Comparison of ENCODE assay signal across 18 mouse cellular contexts in genomic region chr16:26196345-26196744, GRCm38 (mm10).
DNase-seq lines count a peak whose midpoint lies in the region; ATAC-seq and TF ChIP-seq lines count a peak whose summit lies in the region.
"Had no signal": no experiment of that assay in that cellular context is flagged by ENCODE, and none has a peak within 500 bp of the region (broad histone marks: within the 10 kb centered on the region; RNA-seq: fewer than 3 reads in every experiment).

No protein-coding gene starts in this region.

- no peaks in the 10 kb centered on the region for H3K9me3 ChIP-seq in heart, embryonic 15.5 days (replicated peaks)
- no peaks in the 10 kb centered on the region for H3K9me3 ChIP-seq in lung, embryonic 14.5 days (ENCODE audit: low read depth, low read length)
- H3K9me3 ChIP-seq in embryonic facial prominence, embryonic 15.5 days (replicated peaks), result no peaks in the 10 kb centered on the region
- H3K9me3 ChIP-seq in liver, embryonic 12.5 days (replicated peaks), result no peaks in the 10 kb centered on the region
- H3K9me3 ChIP-seq: limb, embryonic 12.5 days; neural tube, embryonic 12.5 days; stomach, embryonic 15.5 days had no signal

- DNase-seq in cerebellum, postnatal 10 days, result peak; percentile 51 to 62
- DNase-seq in heart, adult 8-10 months (ENCODE audit: low spot score), result no peak
- peak; percentile 83 for DNase-seq in lung, embryonic 14.5 days
- DNase-seq in lung, postnatal 14 days, result no peak
- DNase-seq: cerebellum, adult 2 months; layer of hippocampus, postnatal 36 days; right cerebral cortex, postnatal 4 days; thymus, postnatal 36 days had no signal

- H3K4me1 ChIP-seq in heart, embryonic 15.5 days (replicated peaks), result 0 out of 2 replicates have a peak, but pooled peaks cover 4% of the 10 kb centered on the region
- no peaks in the 10 kb centered on the region for H3K4me1 ChIP-seq in lung, embryonic 14.5 days (ENCODE audit: insufficient read depth)
- H3K4me1 ChIP-seq in embryonic facial prominence, embryonic 15.5 days, result peaks cover 4% of the 10 kb centered on the region; the same call in 1 of the 2 replicates
- no peaks in the 10 kb centered on the region for H3K4me1 ChIP-seq in liver, embryonic 12.5 days
- H3K4me1 ChIP-seq: limb, embryonic 12.5 days; neural tube, embryonic 12.5 days; stomach, embryonic 15.5 days had no signal

- no peak overlapping the region for H3K9ac ChIP-seq in heart, embryonic 15.5 days
- H3K9ac ChIP-seq in lung, embryonic 14.5 days, result no peak overlapping the region
- H3K9ac ChIP-seq in embryonic facial prominence, embryonic 15.5 days, result no peak overlapping the region
- no peak overlapping the region for H3K9ac ChIP-seq in liver, embryonic 12.5 days
- H3K9ac ChIP-seq: limb, embryonic 12.5 days; neural tube, embryonic 12.5 days; stomach, embryonic 15.5 days had no signal

- H3K36me3 ChIP-seq in heart, embryonic 15.5 days, result no peaks in the 10 kb centered on the region
- no peaks in the 10 kb centered on the region for H3K36me3 ChIP-seq in lung, embryonic 14.5 days (ENCODE audit: insufficient read depth)
- no peaks in the 10 kb centered on the region for H3K36me3 ChIP-seq in embryonic facial prominence, embryonic 15.5 days
- H3K36me3 ChIP-seq in liver, embryonic 12.5 days, result no peaks in the 10 kb centered on the region
- H3K36me3 ChIP-seq: limb, embryonic 12.5 days; neural tube, embryonic 12.5 days; stomach, embryonic 15.5 days had no signal

- H3K4me2 ChIP-seq in heart, embryonic 15.5 days, result no peak overlapping the region
- no peak overlapping the region for H3K4me2 ChIP-seq in lung, embryonic 14.5 days
- H3K4me2 ChIP-seq in embryonic facial prominence, embryonic 15.5 days (replicated peaks), result no peak overlapping the region
- no peak overlapping the region for H3K4me2 ChIP-seq in liver, embryonic 12.5 days
- H3K4me2 ChIP-seq: limb, embryonic 12.5 days; neural tube, embryonic 12.5 days; stomach, embryonic 15.5 days had no signal

- TF ChIP-seq CTCF in lung, embryonic 14.5 days (IDR thresholded peaks at IDR 0.05; ENCODE audit: low read depth), result no peak

- no peaks in the 10 kb centered on the region for H3K27me3 ChIP-seq in heart, embryonic 15.5 days
- no peaks in the 10 kb centered on the region for H3K27me3 ChIP-seq in lung, embryonic 14.5 days (ENCODE audit: insufficient read depth, low read length)
- H3K27me3 ChIP-seq in embryonic facial prominence, embryonic 15.5 days, result no peaks in the 10 kb centered on the region
- H3K27me3 ChIP-seq in liver, embryonic 12.5 days (replicated peaks), result no peaks in the 10 kb centered on the region
- H3K27me3 ChIP-seq: limb, embryonic 12.5 days; neural tube, embryonic 12.5 days; Patski; stomach, embryonic 15.5 days had no signal

- peak overlapping the region; percentile 46 for H3K27ac ChIP-seq in heart, embryonic 15.5 days
- H3K27ac ChIP-seq in lung, embryonic 14.5 days (ENCODE audit: low read depth), result 0 out of 2 replicates have a peak overlapping the region, but pooled peaks have one; percentile 6
- 0 out of 2 replicates have a peak overlapping the region, but pooled peaks have one; percentile 22 for H3K27ac ChIP-seq in embryonic facial prominence, embryonic 15.5 days (replicated peaks)
- H3K27ac ChIP-seq in liver, embryonic 12.5 days, result no peak overlapping the region
- H3K27ac ChIP-seq: limb, embryonic 12.5 days; neural tube, embryonic 12.5 days; stomach, embryonic 15.5 days had no signal

- no peak overlapping the region for H3K4me3 ChIP-seq in heart, embryonic 15.5 days
- H3K4me3 ChIP-seq in lung, embryonic 14.5 days (ENCODE audit: low read depth, low read length), result no peak overlapping the region
- H3K4me3 ChIP-seq in embryonic facial prominence, embryonic 15.5 days (replicated peaks), result no peak overlapping the region
- H3K4me3 ChIP-seq in liver, embryonic 12.5 days, result no peak overlapping the region
- H3K4me3 ChIP-seq: limb, embryonic 12.5 days; neural tube, embryonic 12.5 days; stomach, embryonic 15.5 days had no signal

- no peak for ATAC-seq in cerebellum, adult (ENCODE audit: insufficient number of reproducible peaks, low FRiP score, low TSS enrichment)
- no peak for ATAC-seq in heart, embryonic 15.5 days (replicated peaks; ENCODE audit: insufficient number of reproducible peaks, insufficient read depth, low FRiP score, low read depth)
- peak; percentile 84 for ATAC-seq in lung, embryonic 14.5 days (ENCODE audit: insufficient read depth)
- no peak for ATAC-seq in embryonic facial prominence, embryonic 15.5 days (ENCODE audit: insufficient number of reproducible peaks, low FRiP score, low TSS enrichment, low read depth)
- no peak for ATAC-seq in liver, embryonic 12.5 days
- ATAC-seq: hindbrain, embryonic 16.5 days; midbrain, embryonic 16.5 days; Patski had no signal

Comparison
In these comparisons a context has a peak if more than half of its experiments do, and no peak if none do; other contexts are left out.
1. DNase-seq: peak in cerebellum, postnatal 10 days (2 of 2) and lung, embryonic 14.5 days (single experiment); none in heart, adult 8-10 months (single experiment) and lung, postnatal 14 days (single experiment).